Mouse (Mus musculus) heart, adult 2 months (tissue): Measurements from ENCODE around the gene Scarf2.

Source experiments
- CTCF ChIP-seq: fragments of 200-600 bp; IDR thresholded peaks from 2 replicates; pipeline ENCODE4 v1.8.1; 2022; ENCODE audit warnings: antibody characterized with exemption, mild to moderate bottlenecking, moderate library complexity
- POLR2A ChIP-seq: fragments of 200-500 bp; IDR thresholded peaks from 2 replicates; pipeline ENCODE4 v1.6.1; 2011; ENCODE audit warnings: mild to moderate bottlenecking, low read depth, low read length, control low read depth; ENCODE audit not compliant: insufficient read depth

GRCm38 (mm10) chr16:17797812-17798311 is 780 bp downstream of the Scarf2 start:
- TF ChIP-seq POLR2A (no peak), CTCF (no peak)
